Mouse (Mus musculus) hematopoietic stem cell, adult 5-6 weeks (primary cell): ENCODE measurements around the gene U2af1. TPM values are rescaled to one million over a fixed set of nuclear protein-coding genes. Genes with fewer than 3 reads are reported as not detected.

ENCODE experiments used
- total RNA-seq: library from RNA; stranded (forward); fragments of 172-1452, 232-1000 nt; gene quantifications from 2 replicates; pipeline ENCODE4 v1.2.3, GENCODE M21; 2017

U2af1 gene
- total RNA-seq, 1 experiment from 2014 or later: 307 TPM

Other genes with a start within 250 kb of the U2af1 start
- 17.9 and 25.9 TPM in 2 replicates for gene Wdr4, start 138.9 kb downstream of the U2af1 start, total RNA-seq
- 127 and 203 TPM in 2 replicates for gene Ndufv3, start 138.8 kb downstream of the U2af1 start, total RNA-seq
- gene Pknox1, start 94.2 kb downstream of the U2af1 start, total RNA-seq: 30.8 and 31.6 TPM in 2 replicates
- gene Cbs, start 21.7 kb downstream of the U2af1 start, total RNA-seq: 0.75 TPM in 1 of 2 replicates, not detected in the other
- not detected in 2 replicates for gene Cryaa, start 18.9 kb upstream of the U2af1 start, total RNA-seq
- gene Sik1, start 196.9 kb upstream of the U2af1 start, total RNA-seq: 77.4 and 203 TPM in 2 replicates